Mouse (Mus musculus) urinary bladder, postnatal 25 days (tissue): ENCODE measurements around the gene Tmem30b.
"Not testable (repeated sequence)": the region's sequence is repeated elsewhere in the genome, so short reads cannot be mapped to it uniquely, and the experiment has no call there.

Experiments
- DNase-seq: peaks from one replicate; pipeline ENCODE4 v3.0.0; 2022; ENCODE audit warnings: low spot score

Gene Tmem30b

DNA sequence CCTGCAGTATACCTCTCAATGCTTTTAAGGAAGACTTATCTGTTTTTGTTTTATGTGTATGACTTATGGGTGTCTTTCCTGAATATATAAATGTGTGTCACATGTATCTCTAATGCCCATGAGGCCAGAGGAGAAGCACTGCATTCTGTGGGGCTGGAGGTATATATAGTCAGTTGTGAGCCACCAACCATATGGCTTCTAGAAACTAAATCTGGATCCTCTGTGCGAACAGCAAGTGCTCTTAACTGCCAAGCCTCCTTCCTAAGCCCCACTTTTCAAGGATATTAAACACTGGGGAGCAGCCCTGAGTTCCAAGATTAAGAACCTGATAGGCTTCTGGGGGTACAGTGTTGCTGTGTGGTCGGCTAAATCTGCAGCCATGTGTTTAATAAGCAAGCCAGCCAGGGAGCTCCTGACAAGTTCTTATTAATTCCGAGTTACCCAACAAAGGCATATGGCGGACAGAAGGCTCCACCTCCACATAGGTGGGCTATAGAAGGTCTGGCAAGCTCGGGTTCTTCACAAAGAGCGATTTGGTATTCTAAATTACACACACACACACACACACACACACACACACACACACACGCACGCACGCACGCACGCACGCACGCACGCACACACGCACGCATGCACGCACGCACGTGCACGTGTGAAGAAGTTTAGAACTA lies 12.5 kb upstream of the Tmem30b start:
- no peak for DNase-seq

- peak; percentile 72 for DNase-seq
Measured at GRCm38 (mm10) chr12:73554155-73554554, 8.0 kb upstream of the Tmem30b start.

GRCm38 (mm10) chr12:73548259-73548658 lies 2.1 kb upstream of the Tmem30b start:
- DNase-seq: no peak

DNA sequence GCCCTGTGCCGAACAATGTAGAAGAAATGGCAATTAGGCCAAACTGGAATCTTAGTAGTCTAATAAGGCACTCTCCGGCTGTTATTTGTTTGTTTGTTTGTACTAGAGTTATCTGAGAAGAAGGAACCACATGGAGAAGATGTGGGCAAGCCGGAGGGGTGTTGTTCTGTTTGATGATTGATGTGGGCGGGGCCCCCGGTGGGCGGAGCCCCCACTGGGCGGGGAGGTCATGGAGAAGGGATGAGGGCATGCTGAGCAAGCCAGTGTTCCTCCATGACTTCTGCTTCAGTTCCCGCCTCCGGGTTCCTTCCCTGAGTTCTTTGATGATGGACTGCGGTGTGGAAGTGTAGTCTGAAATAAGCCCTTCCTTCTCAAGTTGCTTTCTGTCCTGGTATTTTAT lies 1.5 kb upstream of the Tmem30b start:
- DNase-seq: no peak

- DNase-seq: peak; percentile 61
Measured at GRCm38 (mm10) chr12:73545672-73546085, 513 bp downstream of the Tmem30b start.

GRCm38 (mm10) chr12:73544736-73545671 lies 1.2 kb downstream of the Tmem30b start:
- DNase-seq: no peak

DNA sequence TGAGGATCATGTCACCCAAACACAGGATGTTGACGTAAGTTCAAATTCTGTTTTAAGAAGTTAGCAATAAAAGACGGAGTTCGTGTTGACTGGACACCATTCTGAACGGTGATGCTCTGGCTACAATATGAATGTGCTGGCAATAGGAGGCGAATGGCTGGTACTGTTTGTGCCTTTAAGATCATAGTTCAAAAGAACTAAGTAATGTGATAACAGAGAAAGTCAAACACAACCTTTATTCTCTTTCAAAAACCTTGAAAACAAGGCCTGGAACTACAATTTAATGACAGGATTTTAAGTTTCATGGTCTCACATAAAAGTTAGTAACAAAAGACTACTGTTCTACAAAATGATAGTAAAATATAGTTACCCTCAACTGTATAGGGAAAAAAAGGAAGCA lies 3.0 kb downstream of the Tmem30b start:
- DNase-seq: no peak

DNA sequence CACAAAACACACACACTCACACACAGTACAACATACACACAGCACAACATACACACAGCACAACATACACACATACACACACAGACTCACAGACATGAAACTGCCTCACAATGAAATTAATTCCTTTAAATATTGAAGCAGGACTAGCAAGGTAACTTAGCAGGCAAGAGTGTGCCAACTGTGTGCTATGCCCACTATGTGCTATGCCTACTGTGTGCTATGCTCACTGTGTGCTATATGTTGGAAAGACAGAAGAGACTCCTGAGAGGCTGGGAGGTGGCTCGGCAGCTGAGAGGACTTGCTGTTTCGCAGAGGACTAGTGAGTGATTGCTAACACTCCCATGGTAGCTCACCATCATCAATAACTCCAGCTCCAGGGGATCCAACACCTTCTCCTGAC lies 5.8 kb downstream of the Tmem30b start:
- no peak for DNase-seq

GRCm38 (mm10) chr12:73539151-73539550 lies 7.0 kb downstream of the Tmem30b start:
- DNase-seq: no peak

GRCm38 (mm10) chr12:73538139-73538508 lies 8.1 kb downstream of the Tmem30b start:
- DNase-seq: not testable (repeated sequence)

GRCm38 (mm10) chr12:73537499-73538138 lies 8.6 kb downstream of the Tmem30b start:
- no peak for DNase-seq

DNA sequence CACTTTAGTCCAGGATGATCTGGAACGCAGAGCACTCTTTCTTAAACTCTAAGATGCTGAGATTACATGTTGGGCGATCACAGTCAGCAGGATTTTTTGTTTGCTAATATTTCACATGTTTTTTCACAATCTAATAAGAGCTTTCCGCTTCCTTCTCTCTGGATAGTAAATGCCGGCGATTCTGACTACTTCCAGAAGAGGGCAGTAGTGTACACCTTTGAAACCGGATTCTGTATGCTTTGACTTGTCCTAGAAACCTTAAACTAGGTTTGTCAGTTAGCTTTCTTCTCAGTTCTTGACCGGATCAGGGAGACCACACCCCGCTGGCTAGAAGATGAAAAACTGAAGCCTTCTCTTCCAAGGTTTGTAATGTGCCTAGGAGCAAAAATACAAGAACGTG lies 11.6 kb downstream of the Tmem30b start:
- DNase-seq: peak; percentile 51

- DNase-seq: no peak
Measured at GRCm38 (mm10) chr12:73531889-73532479, 14.2 kb downstream of the Tmem30b start.

DNA sequence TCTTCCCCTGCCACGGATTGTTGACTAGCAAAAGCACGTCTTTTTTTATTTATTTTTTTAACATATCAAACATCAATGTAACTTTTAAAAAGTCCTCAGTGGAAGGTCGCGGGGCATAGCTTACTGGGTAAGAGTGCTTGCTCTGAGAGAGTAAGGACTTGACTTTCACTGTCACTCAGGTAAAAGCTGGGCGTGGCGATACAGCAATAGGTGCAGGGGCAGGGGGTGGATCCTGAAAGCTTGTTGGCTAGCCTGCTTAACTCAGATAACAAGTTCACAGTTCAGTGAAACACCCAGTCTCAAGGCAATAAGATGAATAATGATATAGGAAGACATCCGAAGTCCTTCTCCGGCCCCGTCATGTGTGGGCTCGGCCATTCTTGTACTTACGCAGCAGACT lies 16.6 kb downstream of the Tmem30b start:
- no peak for DNase-seq

- DNase-seq: no peak
Measured at GRCm38 (mm10) chr12:73529131-73529530, 17.1 kb downstream of the Tmem30b start.

DNA sequence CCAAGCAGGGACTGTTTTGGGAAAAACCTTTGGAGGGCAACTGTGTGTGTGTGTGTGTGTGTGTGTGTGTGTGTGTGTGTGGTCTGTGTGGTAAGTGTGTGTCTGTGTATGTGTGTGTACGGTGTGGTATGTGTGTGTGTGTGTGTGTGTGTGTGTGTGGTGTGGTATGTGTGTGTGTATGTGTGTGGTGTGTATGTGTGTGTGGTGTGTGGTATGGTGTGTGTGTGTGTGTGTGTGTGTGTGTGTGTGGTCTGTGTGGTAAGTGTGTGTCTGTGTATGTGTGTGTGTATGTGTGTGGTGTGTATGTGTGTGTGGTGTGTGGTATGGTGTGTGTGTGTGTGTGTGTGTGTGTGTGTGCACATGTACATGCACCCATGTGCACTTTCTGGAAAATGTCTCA lies 18.1 kb downstream of the Tmem30b start:
- DNase-seq: not testable (repeated sequence)

- no peak for DNase-seq
Measured at GRCm38 (mm10) chr12:73525254-73525885, 20.8 kb downstream of the Tmem30b start.

DNA sequence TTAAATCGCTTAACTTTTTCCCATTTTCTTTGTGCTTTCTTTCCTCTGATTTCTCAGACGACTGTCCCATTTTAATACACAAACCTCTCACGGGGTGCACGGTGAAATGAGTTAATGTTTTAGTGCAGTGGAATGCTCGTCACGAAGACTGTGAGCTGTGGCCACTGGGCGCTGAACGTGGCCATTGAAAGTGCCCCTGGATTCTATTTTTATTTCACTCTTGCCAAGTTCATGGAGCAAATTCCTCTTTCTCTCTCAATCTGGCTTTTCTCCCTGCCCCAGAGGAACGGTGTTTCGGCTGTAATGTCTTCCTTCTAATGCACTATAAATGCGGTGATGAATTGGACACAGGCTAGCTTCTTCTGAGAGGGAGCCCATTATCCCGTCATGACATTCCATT lies 23.1 kb downstream of the Tmem30b start:
- DNase-seq: no peak

- DNase-seq: no peak
Measured at GRCm38 (mm10) chr12:73521944-73522343, 24.2 kb downstream of the Tmem30b start.

GRCm38 (mm10) chr12:73521238-73521841 lies 24.9 kb downstream of the Tmem30b start:
- no peak for DNase-seq

DNA sequence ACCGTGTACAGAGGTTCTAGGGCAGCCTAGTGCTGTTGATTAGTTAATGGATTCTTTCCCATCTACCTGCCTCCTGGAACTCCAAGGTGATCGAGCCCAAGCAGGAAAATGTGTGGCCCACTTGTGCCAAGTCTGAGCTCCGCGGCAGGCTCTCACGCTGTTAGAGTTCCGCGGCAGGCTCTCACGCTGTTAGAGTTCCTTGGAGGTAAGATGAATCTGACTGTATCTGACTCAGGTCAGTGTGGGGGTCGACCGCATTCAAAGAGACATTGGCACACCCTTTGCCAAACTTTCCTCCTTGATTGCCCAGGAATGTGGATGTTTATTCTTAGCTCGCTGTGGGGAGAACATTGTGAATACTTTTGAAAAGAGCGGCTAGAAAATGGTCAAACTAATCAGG lies 28.4 kb downstream of the Tmem30b start:
- DNase-seq: no peak
